Mouse (Mus musculus): Measurements from ENCODE around the gene Fat2. TPM values are rescaled to one million over a fixed set of nuclear protein-coding genes. Genes with fewer than 3 reads are reported as not detected.

Fat2 gene
- polyA plus RNA-seq, 1 experiment from 2014 or later = not detected

DNA sequence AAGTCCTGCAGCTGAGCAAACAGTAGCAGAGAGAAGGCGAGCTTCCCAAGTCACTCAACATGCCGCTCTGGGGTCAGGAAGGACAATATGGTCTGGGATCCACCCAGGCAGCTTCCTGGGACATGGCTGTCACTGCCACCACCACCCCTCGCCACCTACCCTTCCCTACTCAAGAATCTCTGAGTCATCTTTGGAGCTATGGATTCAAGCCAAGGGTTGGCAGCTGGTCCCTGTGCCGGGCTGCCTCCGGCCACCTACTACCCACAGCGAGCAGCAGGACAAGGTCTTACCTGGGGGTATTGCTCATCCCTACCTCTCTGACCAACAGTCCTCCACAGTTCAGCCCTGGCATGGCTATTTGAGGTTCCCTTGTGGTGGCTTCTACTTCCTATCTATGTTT, 61.6 kb downstream of the Fat2 start:
- Histone ChIP-seq H3K27ac (no peak overlapping the region), H3K9ac (no peak overlapping the region), H3K9me3 (replicated peaks) (no peaks in the 10 kb centered on the region), H3K27me3 (replicated peaks) (peaks cover 8% of the 10 kb centered on the region; the same call in 1 of the 2 replicates), H3K36me3 (no peaks in the 10 kb centered on the region), H3K4me1 (no peaks in the 10 kb centered on the region), H3K4me3 (no peak overlapping the region), H3K4me2 (no peak overlapping the region)
- 60% methylated on average over 6 of the region's 6 CpGs for WGBS (ENCODE audit: insufficient replicate concordance)
- ATAC-seq = no peak

DNA sequence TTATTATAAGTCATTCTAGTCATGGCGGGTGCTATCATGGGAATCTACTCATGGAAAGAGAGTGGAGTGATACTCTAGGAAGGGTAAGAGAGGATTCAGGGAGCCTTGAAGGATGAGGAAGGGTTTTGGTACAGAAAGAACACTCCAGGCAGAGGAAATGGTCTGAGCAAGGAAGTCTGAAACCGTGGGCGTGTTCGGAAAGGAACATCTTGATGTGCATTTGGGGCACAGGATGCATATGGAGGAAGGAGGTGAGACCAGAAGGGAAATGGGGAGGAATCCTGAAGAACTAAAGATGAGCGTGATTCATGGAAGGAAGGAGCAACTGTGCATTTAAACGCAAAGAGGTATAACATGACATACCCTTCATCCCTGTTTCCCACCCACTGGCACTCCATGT, 67.8 kb downstream of the Fat2 start:
- H3K4me2 ChIP-seq = no peak overlapping the region
- H3K4me1 ChIP-seq = no peaks in the 10 kb centered on the region
- WGBS (ENCODE audit: insufficient replicate concordance) = 55% methylated on average over 6 of the region's 6 CpGs
- H3K27ac ChIP-seq = no peak overlapping the region
- no peak for ATAC-seq
- H3K9ac ChIP-seq = no peak overlapping the region
- H3K4me3 ChIP-seq = no peak overlapping the region
- H3K27me3 ChIP-seq (replicated peaks) = 0 out of 2 replicates have a peak, but pooled peaks cover 5% of the 10 kb centered on the region
- no peaks in the 10 kb centered on the region for H3K36me3 ChIP-seq
- H3K9me3 ChIP-seq (replicated peaks) = no peaks in the 10 kb centered on the region

DNA sequence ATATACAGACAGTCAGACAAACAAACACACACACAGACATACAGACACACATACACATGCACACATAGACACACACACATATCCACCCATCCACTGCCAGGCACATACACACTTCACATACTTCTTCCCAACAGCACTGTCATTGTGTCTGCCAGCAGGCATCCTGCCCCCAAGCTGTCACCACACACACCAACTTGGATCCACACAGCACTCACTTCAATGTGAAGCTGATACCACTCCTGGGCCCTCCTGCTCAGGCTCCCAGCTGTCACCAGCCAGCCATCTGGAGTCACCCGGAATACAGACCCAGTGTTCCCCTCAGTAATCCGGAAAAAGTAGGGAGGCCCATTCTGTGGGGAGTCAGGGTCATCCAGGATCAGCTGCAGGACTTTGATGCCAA, 70.7 kb downstream of the Fat2 start:
- Histone ChIP-seq H3K27me3 (replicated peaks) (0 out of 2 replicates have a peak, but pooled peaks cover 5% of the 10 kb centered on the region), H3K27ac (no peak overlapping the region), H3K36me3 (no peaks in the 10 kb centered on the region), H3K4me3 (no peak overlapping the region), H3K9ac (no peak overlapping the region), H3K4me2 (no peak overlapping the region), H3K4me1 (no peaks in the 10 kb centered on the region), H3K9me3 (replicated peaks) (no peaks in the 10 kb centered on the region)
- ATAC-seq = no peak
- 41% methylated on average over 2 of the region's 2 CpGs for WGBS (ENCODE audit: insufficient replicate concordance)

DNA sequence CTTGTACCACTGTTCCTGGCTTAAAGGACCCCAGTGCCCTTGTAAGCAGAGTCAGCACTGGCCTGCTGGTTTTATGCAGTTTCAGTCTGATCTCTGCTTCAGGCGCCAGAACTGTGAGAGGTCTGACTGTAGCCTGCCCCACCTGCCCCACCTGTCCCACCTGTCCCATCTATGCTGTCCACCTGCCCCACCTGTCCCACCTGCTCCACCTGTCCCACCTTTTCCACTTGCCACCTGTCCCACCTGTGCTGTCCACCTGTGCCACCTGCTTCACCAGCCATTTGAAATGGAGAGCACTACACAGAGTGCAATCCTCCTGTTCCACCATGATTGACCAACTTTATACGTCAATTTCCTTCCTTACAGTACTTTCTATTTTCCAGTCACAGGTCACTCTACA, 72.0 kb downstream of the Fat2 start:
- Histone ChIP-seq H3K27me3 (replicated peaks) (no peaks in the 10 kb centered on the region), H3K9me3 (replicated peaks) (no peaks in the 10 kb centered on the region), H3K4me1 (no peaks in the 10 kb centered on the region), H3K4me3 (no peak overlapping the region), H3K36me3 (no peaks in the 10 kb centered on the region), H3K4me2 (no peak overlapping the region), H3K9ac (no peak overlapping the region), H3K27ac (no peak overlapping the region)
- ATAC-seq = no peak
- WGBS (ENCODE audit: insufficient replicate concordance) = 63% methylated on average over 2 of the region's 2 CpGs

DNA sequence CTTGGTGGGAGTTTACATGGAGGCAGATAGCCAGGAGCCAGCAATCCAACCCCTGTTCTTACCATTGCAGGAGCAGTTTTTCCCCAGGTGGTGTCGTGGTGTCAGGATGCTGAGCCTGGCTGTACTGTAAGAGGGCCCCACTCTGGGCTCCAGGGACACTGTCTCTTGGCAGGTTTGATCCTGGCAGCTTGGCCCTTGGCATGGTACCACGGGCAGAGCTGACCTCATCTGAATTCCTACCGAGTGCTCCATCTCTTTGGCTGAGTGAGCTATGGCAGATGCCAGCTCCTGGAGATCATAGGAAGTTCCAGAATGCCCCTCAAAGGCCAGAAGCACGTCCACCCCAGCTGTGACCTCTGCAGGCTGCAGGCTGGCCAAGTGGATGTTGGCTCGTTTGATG, 74.4 kb downstream of the Fat2 start:
- Histone ChIP-seq H3K27ac (no peak overlapping the region), H3K9me3 (replicated peaks) (no peaks in the 10 kb centered on the region), H3K4me3 (no peak overlapping the region), H3K4me1 (no peaks in the 10 kb centered on the region), H3K9ac (no peak overlapping the region), H3K36me3 (no peaks in the 10 kb centered on the region), H3K4me2 (no peak overlapping the region), H3K27me3 (replicated peaks) (no peaks in the 10 kb centered on the region)
- 52% methylated on average over 5 of the region's 5 CpGs for WGBS (ENCODE audit: insufficient replicate concordance)
- no peak for ATAC-seq

DNA sequence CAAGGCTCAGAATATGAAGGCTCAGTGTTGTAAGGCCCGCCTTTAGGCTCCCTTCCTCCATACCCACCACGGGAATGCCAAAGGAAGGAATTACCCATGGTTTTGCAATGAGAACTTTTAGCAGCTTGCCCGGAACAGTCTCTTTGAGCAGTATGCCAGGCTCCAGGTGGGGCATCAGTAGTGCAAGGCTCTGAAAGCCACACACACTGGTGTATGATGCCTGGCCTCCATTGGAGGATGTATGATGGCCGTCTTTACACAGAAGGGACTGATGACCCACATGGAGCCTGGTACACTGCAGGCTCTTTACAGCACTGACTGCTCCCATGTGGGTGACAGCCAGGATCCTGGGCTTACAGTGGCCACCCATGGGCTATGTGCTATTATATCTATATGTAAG, 75.3 kb downstream of the Fat2 start:
- Histone ChIP-seq H3K9me3 (replicated peaks) (no peaks in the 10 kb centered on the region), H3K4me3 (no peak overlapping the region), H3K9ac (no peak overlapping the region), H3K36me3 (no peaks in the 10 kb centered on the region), H3K4me2 (no peak overlapping the region), H3K27me3 (replicated peaks) (no peaks in the 10 kb centered on the region), H3K4me1 (no peaks in the 10 kb centered on the region), H3K27ac (no peak overlapping the region)
- no peak for ATAC-seq
- 59% methylated on average over 4 of the region's 4 CpGs for WGBS (ENCODE audit: insufficient replicate concordance)

DNA sequence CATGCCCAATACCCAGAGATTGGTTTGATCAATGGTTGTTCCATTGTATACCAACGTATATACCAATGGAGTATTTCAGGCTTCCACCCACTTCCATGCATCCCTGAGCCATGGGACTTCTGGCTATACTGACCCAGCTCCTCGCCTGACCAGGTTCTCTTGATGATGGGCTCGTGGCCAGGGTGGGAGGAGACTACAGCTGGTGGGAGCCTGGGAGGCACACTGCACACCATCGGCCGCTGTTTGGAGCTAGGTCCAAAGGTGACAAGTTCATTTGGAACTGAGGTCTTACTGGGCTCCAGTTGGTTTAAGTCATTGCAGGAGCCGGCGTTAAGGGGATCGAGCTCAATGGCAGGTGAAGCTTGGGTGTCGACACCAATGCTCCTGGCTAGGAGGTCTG, 83.0 kb downstream of the Fat2 start:
- Histone ChIP-seq H3K27me3 (replicated peaks) (no peaks in the 10 kb centered on the region), H3K27ac (no peak overlapping the region), H3K4me1 (no peaks in the 10 kb centered on the region), H3K4me2 (no peak overlapping the region), H3K36me3 (no peaks in the 10 kb centered on the region), H3K4me3 (no peak overlapping the region), H3K9me3 (replicated peaks) (no peaks in the 10 kb centered on the region), H3K9ac (no peak overlapping the region)
- 71% methylated on average over 9 of the region's 9 CpGs for WGBS (ENCODE audit: insufficient replicate concordance)
- no peak for ATAC-seq

DNA sequence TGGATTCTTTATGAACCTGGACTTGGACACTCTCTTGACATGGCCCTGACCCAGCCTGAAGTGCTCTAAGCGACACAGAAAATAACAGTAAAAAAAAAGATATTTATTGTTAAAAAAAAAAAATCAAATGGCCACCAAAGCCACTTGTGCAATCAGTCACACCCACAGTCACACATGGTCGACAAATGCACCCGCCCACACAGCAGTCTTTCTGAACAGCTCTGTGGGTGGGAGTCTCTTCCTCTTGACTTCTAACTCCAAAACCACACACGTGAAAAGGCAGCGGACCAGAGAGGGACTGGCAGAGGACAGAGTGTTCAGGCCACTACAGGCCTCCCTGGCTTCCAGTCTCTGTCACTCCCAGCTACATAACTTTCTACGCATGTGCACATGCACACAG, 85.8 kb downstream of the Fat2 start:
- Histone ChIP-seq H3K9ac (no peak overlapping the region), H3K27me3 (replicated peaks) (no peaks in the 10 kb centered on the region), H3K4me1 (no peaks in the 10 kb centered on the region), H3K27ac (no peak overlapping the region), H3K9me3 (replicated peaks) (no peaks in the 10 kb centered on the region), H3K36me3 (no peaks in the 10 kb centered on the region), H3K4me2 (no peak overlapping the region), H3K4me3 (no peak overlapping the region)
- no peak for ATAC-seq
- 44% methylated on average over 6 of the region's 6 CpGs for WGBS (ENCODE audit: insufficient replicate concordance)

DNA sequence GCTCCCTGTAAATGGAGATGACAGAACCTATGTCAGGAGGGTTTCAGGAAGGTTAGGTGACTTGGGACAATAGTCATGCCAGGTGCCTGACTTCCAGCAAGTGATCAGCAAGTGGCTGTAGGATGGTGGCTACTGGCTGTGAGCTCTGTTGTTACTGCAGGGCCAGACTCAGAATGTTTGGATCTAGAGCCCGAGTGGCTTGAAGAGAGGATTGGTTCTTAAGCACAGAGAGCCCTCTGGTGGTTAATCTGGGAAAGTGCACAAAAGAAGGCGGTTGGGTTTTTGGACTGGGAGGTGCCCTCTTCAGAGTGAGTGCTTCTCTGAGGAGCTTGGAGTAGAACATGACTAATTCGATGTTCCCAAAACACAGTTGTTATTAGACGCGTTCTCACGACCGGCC, 95.8 kb downstream of the Fat2 start:
- 0 out of 2 replicates have a peak, but pooled peaks have one; percentile 4 for ATAC-seq
- 50% methylated on average over 7 of the region's 7 CpGs for WGBS (ENCODE audit: insufficient replicate concordance)

DNA sequence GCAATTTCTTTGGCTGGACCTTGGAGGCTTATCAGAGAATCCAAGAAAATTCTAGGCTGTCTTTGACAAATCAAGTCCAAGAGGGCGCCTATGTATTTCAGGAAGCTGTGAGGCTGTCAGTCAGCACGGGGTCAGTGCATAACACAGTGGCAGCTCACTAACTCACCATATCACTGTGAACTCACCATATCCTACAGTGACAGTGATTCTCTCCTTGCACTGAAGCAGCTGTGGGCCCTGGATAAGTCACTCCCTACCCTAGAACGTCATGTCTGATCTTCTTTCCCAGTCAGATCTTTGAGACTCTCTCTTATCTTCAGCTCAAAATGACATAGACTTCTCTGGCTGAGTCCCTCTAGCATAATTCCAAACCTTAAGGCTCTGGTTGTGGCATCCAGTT, 96.9 kb downstream of the Fat2 start:
- Histone ChIP-seq H3K4me2 (no peak overlapping the region), H3K9ac (no peak overlapping the region), H3K9me3 (replicated peaks) (no peaks in the 10 kb centered on the region), H3K4me1 (peaks cover 5% of the 10 kb centered on the region; the same call in 1 of the 2 replicates), H3K36me3 (peaks cover under 1% of the 10 kb centered on the region; the same call in 1 of the 2 replicates), H3K27ac (no peak overlapping the region), H3K4me3 (no peak overlapping the region), H3K27me3 (replicated peaks) (no peaks in the 10 kb centered on the region)
- WGBS (ENCODE audit: insufficient replicate concordance) = 29% methylated on average over 3 of the region's 3 CpGs
- ATAC-seq = peak; percentile 52

More for the DNA sequence above, 95.8 kb downstream of the Fat2 start:
- no peaks in the 10 kb centered on the region for H3K9me3 ChIP-seq (replicated peaks)
- peaks cover 5% of the 10 kb centered on the region; the same call in 1 of the 2 replicates for H3K4me1 ChIP-seq
- H3K4me3 ChIP-seq = no peak overlapping the region
- no peak overlapping the region for H3K27ac ChIP-seq
- H3K36me3 ChIP-seq = no peaks in the 10 kb centered on the region
- H3K27me3 ChIP-seq (replicated peaks) = no peaks in the 10 kb centered on the region
- no peak overlapping the region for H3K9ac ChIP-seq
- H3K4me2 ChIP-seq = no peak overlapping the region

DNA sequence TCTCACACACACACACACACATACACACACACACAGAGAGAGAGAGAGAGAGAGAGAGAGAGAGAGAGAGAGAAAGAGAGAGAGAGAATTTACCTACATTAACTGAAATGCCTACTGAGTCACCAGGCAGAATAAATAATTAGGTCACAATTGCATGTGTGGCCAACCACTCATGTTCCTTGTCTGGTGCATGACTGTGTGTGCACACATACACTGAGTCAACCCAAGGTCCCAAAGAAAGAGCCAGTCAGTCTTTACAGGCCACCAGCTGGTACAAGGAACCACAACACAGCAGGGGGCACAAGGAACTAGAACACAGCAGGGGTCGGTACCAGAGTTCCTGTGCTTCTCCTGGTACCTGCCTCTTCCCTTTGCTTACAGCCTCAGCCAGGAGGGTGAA, 99.5 kb downstream of the Fat2 start:
- no peak for ATAC-seq
- Histone ChIP-seq H3K4me3 (no peak overlapping the region), H3K4me2 (no peak overlapping the region), H3K27me3 (replicated peaks) (no peaks in the 10 kb centered on the region), H3K27ac (no peak overlapping the region), H3K4me1 (peaks cover 5% of the 10 kb centered on the region; the same call in 1 of the 2 replicates), H3K9me3 (replicated peaks) (no peaks in the 10 kb centered on the region), H3K9ac (no peak overlapping the region), H3K36me3 (peaks cover 25% of the 10 kb centered on the region)
- 44% methylated on average over 1 of the region's 1 CpGs for WGBS (ENCODE audit: insufficient replicate concordance)

DNA sequence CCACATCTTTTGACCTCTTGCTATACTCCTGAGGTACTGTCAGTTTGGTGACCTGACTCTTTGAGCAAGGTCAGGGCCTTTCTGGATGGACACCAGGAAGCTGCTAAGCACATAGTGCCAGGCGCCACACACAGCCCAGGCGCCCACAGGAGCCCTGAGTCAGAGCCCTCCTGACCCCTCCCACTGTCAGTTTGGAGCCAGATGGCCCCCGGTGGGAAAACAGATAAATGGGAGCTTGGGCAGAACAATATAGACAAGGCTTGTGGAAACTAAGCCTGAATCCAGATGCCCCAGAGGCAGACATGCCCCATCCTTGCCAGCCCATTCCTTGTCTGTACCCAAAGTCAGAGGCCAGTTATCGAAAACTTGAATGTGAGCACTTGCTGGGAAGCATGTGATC, 101.6 kb downstream of the Fat2 start:
- 57% methylated on average over 4 of the region's 4 CpGs for WGBS (ENCODE audit: insufficient replicate concordance)

DNA sequence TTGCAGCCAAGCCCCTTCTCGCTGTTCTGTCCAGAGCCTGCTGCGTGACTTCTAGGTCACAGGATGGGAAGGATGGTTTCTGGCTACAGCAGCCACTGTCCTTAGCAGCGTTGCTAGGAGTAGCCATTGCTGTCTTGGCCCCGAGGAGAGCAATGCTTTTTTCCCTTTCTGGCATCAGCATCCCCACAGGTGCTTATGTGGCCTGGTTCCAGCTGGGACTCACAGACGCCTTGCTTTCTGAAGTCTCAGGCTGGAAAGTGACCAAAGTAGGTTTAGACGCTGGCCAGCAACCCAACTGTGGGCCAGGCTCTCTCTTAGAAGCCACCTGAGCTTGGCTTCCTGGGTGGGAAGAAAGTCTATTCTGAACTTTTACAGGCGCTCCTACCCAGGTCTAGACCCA, 102.1 kb downstream of the Fat2 start:
- Histone ChIP-seq H3K4me2 (no peak overlapping the region), H3K9ac (no peak overlapping the region), H3K27me3 (replicated peaks) (no peaks in the 10 kb centered on the region), H3K4me1 (no peaks in the 10 kb centered on the region), H3K4me3 (no peak overlapping the region), H3K36me3 (peaks cover 37% of the 10 kb centered on the region), H3K27ac (no peak overlapping the region), H3K9me3 (replicated peaks) (no peaks in the 10 kb centered on the region)
- ATAC-seq = no peak
- WGBS (ENCODE audit: insufficient replicate concordance) = 78% methylated on average over 7 of the region's 7 CpGs

More for the DNA sequence above, 101.6 kb downstream of the Fat2 start:
- H3K9ac ChIP-seq = no peak overlapping the region
- H3K4me3 ChIP-seq = no peak overlapping the region
- H3K9me3 ChIP-seq (replicated peaks) = no peaks in the 10 kb centered on the region
- peaks cover 34% of the 10 kb centered on the region for H3K36me3 ChIP-seq
- no peak for ATAC-seq
- H3K4me1 ChIP-seq = peaks cover 4% of the 10 kb centered on the region; the same call in 1 of the 2 replicates
- no peak overlapping the region for H3K27ac ChIP-seq
- H3K27me3 ChIP-seq (replicated peaks) = no peaks in the 10 kb centered on the region
- no peak overlapping the region for H3K4me2 ChIP-seq

Measured in liver, embryonic 12.5 days (tissue).